Mouse (Mus musculus) bone marrow macrophage, adult 2 months (primary cell): ENCODE data around the gene Apoh.

Experiments
- CTCF ChIP-seq: IDR thresholded peaks from 2 replicates; pipeline ENCODE4 v1.5.1; 2012; ENCODE audit warnings: low read depth, mild to moderate bottlenecking, low read length, moderate library complexity
- POLR2A ChIP-seq: IDR thresholded peaks from 2 replicates; pipeline ENCODE4 v1.6.1; 2012; ENCODE audit warnings: mild to moderate bottlenecking, low read depth, low read length, borderline replicate concordance

- TF ChIP-seq CTCF: no peak
- no peak for TF ChIP-seq POLR2A
These were observed 25.3 kb upstream of the Apoh start for GRCm38 (mm10) chr11:108317878-108318277.
